Mouse (Mus musculus) thymus, adult 2 months (tissue): Measurements from ENCODE around the gene Irf6. TPM values are rescaled to one million over a fixed set of nuclear protein-coding genes. Genes with fewer than 3 reads are reported as not detected.

Source experiments
- DNase-seq: peaks from one replicate; pipeline ENCODE4 v3.0.0; 2021
- H3K27ac ChIP-seq: fragments of 200-500 bp; 2 replicates; pipeline ENCODE4 v1.5.1; 2012; ENCODE audit warnings: low read length, control low read depth; ENCODE audit not compliant: control insufficient read depth, insufficient read depth
- H3K27me3 ChIP-seq: fragments of 200-500 bp; 2 replicates; pipeline ENCODE4 v1.6.1; 2012; ENCODE audit warnings: mild to moderate bottlenecking, low read length, moderate library complexity, mixed read lengths; ENCODE audit not compliant: control insufficient read depth, insufficient read depth
- H3K36me3 ChIP-seq: fragments of 200-500 bp; 2 replicates; pipeline ENCODE4 v1.6.1; 2012; ENCODE audit warnings: mild to moderate bottlenecking, low read length, moderate library complexity; ENCODE audit not compliant: control insufficient read depth, insufficient read depth
- H3K4me1 ChIP-seq: fragments of 200-500 bp; replicated peaks from 2 replicates; pipeline ENCODE4 v1.6.1; 2012; ENCODE audit warnings: low read length; ENCODE audit not compliant: control insufficient read depth, insufficient read depth
- H3K4me3 ChIP-seq: fragments of 200-500 bp; 2 replicates; pipeline ENCODE4 v1.5.1; 2012; ENCODE audit warnings: mild to moderate bottlenecking, low read length, control low read depth, moderate library complexity; ENCODE audit not compliant: control insufficient read depth, insufficient read depth
- CTCF ChIP-seq: fragments of 200-500 bp; IDR thresholded peaks from 2 replicates; pipeline ENCODE4 v1.5.1; 2012; ENCODE audit warnings: mild to moderate bottlenecking, control low read depth, low read length, moderate library complexity, borderline replicate concordance; ENCODE audit not compliant: control insufficient read depth, poor library complexity, insufficient read depth; ENCODE audit errors: extremely low read depth
- POLR2A ChIP-seq: fragments of 200-500 bp; IDR thresholded peaks from 2 replicates; pipeline ENCODE4 v1.6.1; 2012; ENCODE audit warnings: mild to moderate bottlenecking, low read length, control low read depth, moderate library complexity; ENCODE audit not compliant: control insufficient read depth, poor library complexity, insufficient read depth; ENCODE audit errors: extremely low read depth
- WGBS: fragments of 180-500 bp; shearing (Covaris S2); methylation state at CpG from one replicate; pipeline ENCODE4 v1.1.7; 2018; 5-methylcytosine and 5-hydroxymethylcytosine counted together
- polyA plus RNA-seq: library from polyadenylated mRNA; depleted of rRNA; stranded (reverse); fragments of >200 nt; gene quantifications from 2 replicates; pipeline ENCODE4 v1.2.3, GENCODE M21; 2012

Gene Irf6
- polyA plus RNA-seq, 1 experiment, result 26.5 TPM

DNA sequence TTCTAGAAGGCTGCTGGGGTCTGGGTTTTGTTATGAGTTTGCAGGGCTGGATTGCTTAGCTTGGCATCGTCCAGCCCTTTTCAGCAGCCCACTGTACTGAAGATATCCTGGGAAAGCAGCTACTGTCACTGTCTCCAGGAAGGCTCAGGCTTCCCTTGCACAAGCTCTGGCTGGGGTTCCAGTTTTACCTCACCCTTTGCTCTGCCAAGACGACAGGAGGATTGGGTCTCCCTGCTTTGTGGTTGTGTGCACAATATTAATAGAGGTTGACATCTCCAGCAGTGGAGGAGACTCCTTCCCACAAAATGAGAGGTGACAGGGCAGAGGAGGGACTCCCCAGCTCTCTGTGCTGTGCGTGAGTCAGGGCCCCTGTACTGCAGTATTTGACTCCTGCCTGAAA, 3.7 kb upstream of the Irf6 start:
- 79% methylated on average over 3 of the region's 3 CpGs for WGBS
- Histone ChIP-seq H3K27me3 (no peaks in the 10 kb centered on the region), H3K27ac (no peak overlapping the region), H3K4me3 (no peak overlapping the region), H3K4me1 (peaks cover 53% of the 10 kb centered on the region), H3K36me3 (no peaks in the 10 kb centered on the region)
- no peak for DNase-seq
- no peak for TF ChIP-seq POLR2A
- no peak for TF ChIP-seq CTCF

DNA sequence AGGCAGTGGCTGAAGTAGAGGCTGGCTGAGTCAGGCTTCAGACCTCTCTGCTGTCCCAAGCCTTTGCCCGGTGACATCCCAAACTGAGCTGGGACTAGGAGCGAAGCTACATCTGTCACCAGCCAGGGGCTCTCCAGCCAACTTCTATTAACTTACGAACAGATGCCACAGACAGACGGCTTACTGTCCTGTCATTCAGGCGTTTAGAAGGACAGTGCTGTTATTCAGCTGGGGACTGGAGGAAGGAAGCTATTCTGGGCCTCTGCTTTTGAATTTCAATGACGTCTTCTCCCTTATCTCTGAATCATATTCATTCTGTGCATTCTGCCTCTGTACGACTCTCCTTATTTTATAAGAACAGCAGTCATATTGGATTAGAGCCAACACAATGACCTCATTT, 1.8 kb upstream of the Irf6 start:
- DNase-seq, result no peak
- TF ChIP-seq CTCF (no peak), POLR2A (no peak)

DNA sequence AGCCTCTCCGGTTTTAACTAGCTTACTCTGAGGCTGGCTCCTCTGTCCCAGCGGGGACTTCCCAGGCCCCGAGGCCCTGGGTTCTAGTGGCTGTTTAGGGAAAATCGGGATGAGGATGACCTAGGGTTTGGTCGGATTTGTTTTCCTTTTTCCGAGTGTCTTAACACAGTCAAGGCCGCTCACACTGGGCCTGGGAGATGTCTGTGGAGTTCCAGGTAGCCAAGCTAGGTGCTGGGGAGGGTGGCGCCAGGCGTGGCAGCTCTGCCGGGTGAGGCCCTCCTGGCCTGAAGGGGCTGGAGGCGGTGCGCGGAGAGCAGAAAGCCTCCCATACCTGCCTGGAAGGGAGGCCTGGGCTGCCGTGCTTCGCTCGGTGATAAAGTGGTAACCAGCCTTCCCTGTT, 650 bp downstream of the Irf6 start:
- WGBS, result 85% methylated on average over 16 of the region's 16 CpGs
- H3K4me1 ChIP-seq, result peaks cover 33% of the 10 kb centered on the region
- no peaks in the 10 kb centered on the region for H3K36me3 ChIP-seq
- DNase-seq, result no peak
- H3K27ac ChIP-seq, result no peak overlapping the region
- H3K4me3 ChIP-seq, result peak overlapping the region; percentile 40
- TF ChIP-seq CTCF (no peak), POLR2A (no peak)
- H3K27me3 ChIP-seq, result no peaks in the 10 kb centered on the region

More for the DNA sequence above, 1.8 kb upstream of the Irf6 start:
- Histone ChIP-seq H3K27ac (no peak overlapping the region), H3K4me1 (peaks cover 38% of the 10 kb centered on the region), H3K27me3 (no peaks in the 10 kb centered on the region), H3K36me3 (no peaks in the 10 kb centered on the region), H3K4me3 (no peak overlapping the region)
- 69% methylated on average over 7 of the region's 7 CpGs for WGBS

GRCm38 (mm10) chr1:193156316-193157110, 3.6 kb downstream of the Irf6 start:
- Histone ChIP-seq H3K36me3 (no peaks in the 10 kb centered on the region), H3K27ac (no peak overlapping the region), H3K4me3 (no peak overlapping the region), H3K4me1 (peaks cover 39% of the 10 kb centered on the region), H3K27me3 (no peaks in the 10 kb centered on the region)
- 80% methylated on average over 15 of the region's 15 CpGs for WGBS
- TF ChIP-seq POLR2A (no peak), CTCF (no peak)
- no peak for DNase-seq

DNA sequence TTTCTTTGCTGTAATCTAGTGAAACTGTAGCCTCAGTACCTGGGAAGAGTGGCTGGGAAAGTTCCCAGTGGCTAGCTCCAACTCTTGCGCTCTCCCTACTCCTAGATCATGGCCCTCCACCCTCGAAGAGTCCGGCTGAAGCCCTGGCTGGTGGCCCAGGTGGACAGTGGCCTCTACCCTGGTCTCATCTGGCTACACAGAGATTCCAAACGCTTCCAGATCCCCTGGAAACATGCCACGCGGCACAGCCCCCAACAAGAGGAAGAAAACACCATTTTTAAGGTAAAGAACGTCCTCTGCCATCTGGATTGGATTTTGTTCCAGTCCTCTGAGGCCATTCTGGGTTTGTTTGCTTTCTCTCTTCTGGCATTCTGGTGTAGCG, 4.2 kb downstream of the Irf6 start:
- 90% methylated on average over 8 of the region's 8 CpGs for WGBS
- Histone ChIP-seq H3K4me1 (peaks cover 39% of the 10 kb centered on the region), H3K27me3 (no peaks in the 10 kb centered on the region), H3K27ac (no peak overlapping the region), H3K36me3 (no peaks in the 10 kb centered on the region), H3K4me3 (no peak overlapping the region)
- DNase-seq, result no peak
- no peak for TF ChIP-seq POLR2A
- TF ChIP-seq CTCF, result no peak

DNA sequence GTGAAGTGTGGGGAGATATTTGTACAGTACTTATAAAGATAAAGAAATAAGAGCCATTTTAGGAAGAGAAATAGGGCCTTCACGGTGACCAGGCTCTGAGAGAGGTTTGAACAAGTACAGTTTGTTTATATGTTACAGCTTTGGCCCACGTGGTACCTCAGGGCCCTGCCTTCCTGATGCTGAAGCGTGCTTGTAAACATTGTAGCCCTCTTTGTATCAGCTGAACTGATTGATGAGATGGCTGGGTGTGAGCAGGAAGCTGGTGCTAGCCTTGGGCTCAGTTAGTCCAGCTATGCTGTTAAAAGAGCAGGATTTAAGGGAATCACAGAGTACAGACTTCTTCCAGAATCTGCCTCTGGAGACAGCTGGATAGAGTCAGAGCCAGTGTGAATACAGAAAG, 6.3 kb downstream of the Irf6 start:
- DNase-seq, result no peak
- H3K4me3 ChIP-seq, result no peak overlapping the region
- peaks cover 27% of the 10 kb centered on the region for H3K4me1 ChIP-seq
- no peaks in the 10 kb centered on the region for H3K36me3 ChIP-seq
- WGBS, result 80% methylated on average over 3 of the region's 3 CpGs
- H3K27ac ChIP-seq, result peak overlapping the region; percentile 91
- no peaks in the 10 kb centered on the region for H3K27me3 ChIP-seq
- TF ChIP-seq CTCF, result no peak
- no peak for TF ChIP-seq POLR2A

GRCm38 (mm10) chr1:193159613-193160012, 6.7 kb downstream of the Irf6 start:
- 3% methylated on average over 1 of the region's 1 CpGs for WGBS
- H3K36me3 ChIP-seq, result no peaks in the 10 kb centered on the region
- no peaks in the 10 kb centered on the region for H3K27me3 ChIP-seq
- no peak overlapping the region for H3K4me3 ChIP-seq
- TF ChIP-seq CTCF (no peak), POLR2A (no peak)
- peak; percentile 54 for DNase-seq
- H3K27ac ChIP-seq, result peak overlapping the region; percentile 91
- H3K4me1 ChIP-seq, result peaks cover 26% of the 10 kb centered on the region
